Mouse (Mus musculus) erythroblast, embryonic 14.5 days (primary cell): ENCODE results near the gene Kctd7.

Experiments
- GATA1 ChIP-seq: IDR thresholded peaks from 2 replicates; pipeline ENCODE4 v1.6.1; 2012; ENCODE audit warnings: low read length, inconsistent platforms, mixed read lengths
- TAL1 ChIP-seq: IDR thresholded peaks from 3 replicates; pipeline ENCODE4 v1.6.1; 2012; ENCODE audit warnings: low read length, inconsistent platforms, mixed read lengths

DNA sequence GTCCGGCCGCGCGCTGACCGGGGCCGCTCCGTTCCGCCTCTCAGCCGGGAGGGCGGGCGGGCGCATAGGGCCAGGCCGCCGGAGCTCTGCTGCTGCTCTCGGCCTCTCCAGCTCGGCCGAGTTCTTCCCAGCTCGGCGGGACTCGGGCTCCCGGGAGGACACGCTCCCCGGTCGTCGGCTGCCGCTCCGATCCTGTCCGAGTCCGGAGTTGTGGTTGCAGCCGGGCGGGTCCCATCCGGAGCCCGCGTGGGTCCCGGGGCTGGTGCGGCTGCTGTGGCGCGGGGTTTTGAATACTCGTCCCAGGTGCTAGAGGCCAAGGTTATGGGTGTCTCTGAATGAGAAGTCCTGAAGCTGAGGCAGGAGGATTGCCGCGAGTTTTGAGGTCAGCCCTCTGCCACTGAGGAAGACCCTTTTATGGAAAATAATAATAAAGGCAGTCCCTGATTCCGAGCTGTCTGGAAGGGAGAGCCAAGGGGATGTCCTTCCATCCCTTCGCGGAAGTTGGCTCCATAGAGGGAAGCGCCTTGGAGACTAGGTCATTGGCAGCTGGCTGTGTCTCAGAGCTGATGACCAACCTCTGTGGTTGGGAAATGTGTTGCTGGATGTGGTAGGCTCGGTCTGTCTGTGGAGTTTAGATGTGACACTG lies 27.4 kb downstream of the Kctd7 start:
- TF ChIP-seq GATA1 (no peak), TAL1 (no peak)
